Mouse (Mus musculus): ENCODE measurements around the gene Tmem135. TPM values are rescaled to one million over a fixed set of nuclear protein-coding genes. Genes with fewer than 3 reads are reported as not detected.

The Tmem135 gene
- polyA plus RNA-seq, 1 experiment from 2014 or later, result 21.0 TPM

DNA sequence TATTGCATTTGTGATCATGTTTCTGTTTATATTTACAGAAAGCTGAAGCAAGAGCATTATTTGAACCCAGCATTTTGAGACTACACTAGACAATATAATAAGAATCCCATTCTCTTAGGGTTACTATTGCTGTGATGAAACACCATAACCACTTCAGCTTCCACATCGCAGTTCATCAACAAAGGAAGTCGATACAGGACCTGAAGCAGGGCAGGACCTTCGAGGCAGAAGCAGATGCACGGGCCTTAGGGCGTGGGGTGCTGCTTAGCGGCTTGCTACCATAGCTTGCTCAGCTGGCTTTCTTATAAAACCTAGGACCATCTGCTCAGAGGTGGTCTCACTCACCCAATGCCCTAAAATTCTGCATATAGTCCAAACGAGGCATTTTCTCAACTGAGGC lies 188.3 kb downstream of the Tmem135 start:
- Histone ChIP-seq H3K27me3 (ENCODE audit: control insufficient read depth, insufficient read depth, low read length) (no peaks in the 10 kb centered on the region), H3K27ac (replicated peaks) (no peak overlapping the region; the same call in 1 of the 2 replicates), H3K9ac (ENCODE audit: low read length) (no peak overlapping the region), H3K36me3 (ENCODE audit: control insufficient read depth, insufficient read depth, low read length) (no peaks in the 10 kb centered on the region), H3K4me1 (replicated peaks; ENCODE audit: control insufficient read depth, insufficient read depth) (no peaks in the 10 kb centered on the region), H3K4me2 (replicated peaks; ENCODE audit: low read depth) (no peak overlapping the region), H3K4me3 (ENCODE audit: low read depth, low read length) (no peak overlapping the region), H3K9me3 (ENCODE audit: control insufficient read depth, low read length) (no peaks in the 10 kb centered on the region)
- WGBS, result 58% methylated on average over 7 of the region's 7 CpGs
- DNase-seq (ENCODE audit: low spot score) (no peak), ATAC-seq (ENCODE audit: low FRiP score, low TSS enrichment) (no peak)
- TF ChIP-seq CTCF (IDR thresholded peaks at IDR 0.05; ENCODE audit: low read depth), result no peak
- TF ChIP-seq EP300 (optimal IDR thresholded peaks at IDR 0.05), result no peak

GRCm38 (mm10) chr7:89210506-89210905 lies 193.5 kb downstream of the Tmem135 start:
- Histone ChIP-seq H3K4me2 (replicated peaks; ENCODE audit: low read depth) (no peak overlapping the region), H3K4me1 (replicated peaks; ENCODE audit: control insufficient read depth, insufficient read depth) (no peaks in the 10 kb centered on the region), H3K4me3 (ENCODE audit: low read depth, low read length) (no peak overlapping the region), H3K9ac (ENCODE audit: low read length) (no peak overlapping the region), H3K9me3 (ENCODE audit: control insufficient read depth, low read length) (no peaks in the 10 kb centered on the region), H3K36me3 (ENCODE audit: control insufficient read depth, insufficient read depth, low read length) (no peaks in the 10 kb centered on the region), H3K27me3 (ENCODE audit: control insufficient read depth, insufficient read depth, low read length) (no peaks in the 10 kb centered on the region), H3K27ac (replicated peaks) (no peak overlapping the region; the same call in 1 of the 2 replicates)
- DNase-seq (ENCODE audit: low spot score) (no peak), ATAC-seq (ENCODE audit: low FRiP score, low TSS enrichment) (no peak)
- no peak for TF ChIP-seq EP300 (optimal IDR thresholded peaks at IDR 0.05)
- TF ChIP-seq CTCF (IDR thresholded peaks at IDR 0.05; ENCODE audit: low read depth), result no peak
- 23% methylated on average over 6 of the region's 6 CpGs for WGBS

DNA sequence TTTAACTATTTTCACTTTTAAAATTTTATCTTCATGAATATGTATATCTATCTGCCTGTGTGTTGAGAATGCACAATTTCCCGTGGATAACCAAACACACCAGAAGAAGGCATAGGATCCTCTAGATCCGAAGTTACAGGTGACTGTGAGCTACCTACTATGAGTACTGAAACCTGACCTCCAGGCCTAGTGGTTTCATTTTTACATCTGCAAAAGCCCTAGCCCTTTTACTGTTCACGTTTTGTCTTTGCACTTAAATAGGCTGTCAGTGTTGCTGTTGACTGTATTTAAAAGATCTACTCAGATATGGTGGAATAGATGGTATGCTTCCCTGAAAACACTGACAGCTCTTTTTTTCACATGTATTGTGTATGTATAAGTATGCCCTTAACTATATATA lies 197.9 kb downstream of the Tmem135 start:
- TF ChIP-seq EP300 (optimal IDR thresholded peaks at IDR 0.05) (no peak), CTCF (IDR thresholded peaks at IDR 0.05; ENCODE audit: low read depth) (no peak)
- 86% methylated on average over 3 of the region's 3 CpGs for WGBS

DNA sequence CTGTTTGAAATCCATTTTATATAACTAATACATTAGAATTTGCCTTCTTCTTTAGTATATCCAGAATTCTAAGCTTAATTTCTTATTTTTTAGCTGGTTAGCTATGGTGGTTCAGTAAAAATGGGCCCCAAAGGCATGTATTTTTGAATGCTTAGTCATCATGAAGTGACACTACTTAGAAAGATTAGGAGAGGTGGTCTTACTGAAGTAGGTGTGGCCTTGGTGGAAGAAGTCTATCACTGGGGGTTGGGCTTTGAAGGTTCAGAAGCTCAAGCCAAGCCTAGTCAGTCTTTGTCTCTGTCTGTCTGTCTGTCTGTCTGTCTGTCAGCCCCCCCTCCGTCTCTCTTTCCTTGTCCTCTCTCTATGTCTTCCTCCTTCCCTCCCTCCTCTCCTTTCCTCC lies 198.6 kb downstream of the Tmem135 start:
- H3K9me3 ChIP-seq (ENCODE audit: control insufficient read depth, low read length), result no peaks in the 10 kb centered on the region
- no peaks in the 10 kb centered on the region for H3K36me3 ChIP-seq (ENCODE audit: control insufficient read depth, insufficient read depth, low read length)
- H3K4me2 ChIP-seq (replicated peaks; ENCODE audit: low read depth), result no peak overlapping the region
- H3K4me1 ChIP-seq (replicated peaks; ENCODE audit: control insufficient read depth, insufficient read depth), result no peaks in the 10 kb centered on the region
- DNase-seq (ENCODE audit: low spot score), result no peak
- H3K27ac ChIP-seq (replicated peaks), result no peak overlapping the region
- no peaks in the 10 kb centered on the region for H3K27me3 ChIP-seq (ENCODE audit: control insufficient read depth, insufficient read depth, low read length)
- TF ChIP-seq CTCF (IDR thresholded peaks at IDR 0.05; ENCODE audit: low read depth) (no peak), EP300 (optimal IDR thresholded peaks at IDR 0.05) (no peak)
- no peak for ATAC-seq (ENCODE audit: low FRiP score, low TSS enrichment)
- H3K9ac ChIP-seq (ENCODE audit: low read length), result no peak overlapping the region
- WGBS, result 88% methylated on average over 1 of the region's 1 CpGs
- H3K4me3 ChIP-seq (ENCODE audit: low read depth, low read length), result no peak overlapping the region

More for the DNA sequence above, 197.9 kb downstream of the Tmem135 start:
- no peaks in the 10 kb centered on the region for H3K4me1 ChIP-seq (replicated peaks; ENCODE audit: control insufficient read depth, insufficient read depth)
- no peak overlapping the region for H3K27ac ChIP-seq (replicated peaks)
- ATAC-seq (ENCODE audit: low FRiP score, low TSS enrichment) (no peak), DNase-seq (ENCODE audit: low spot score) (no peak)
- H3K9ac ChIP-seq (ENCODE audit: low read length), result no peak overlapping the region
- no peaks in the 10 kb centered on the region for H3K36me3 ChIP-seq (ENCODE audit: control insufficient read depth, insufficient read depth, low read length)
- H3K4me2 ChIP-seq (replicated peaks; ENCODE audit: low read depth), result no peak overlapping the region
- H3K9me3 ChIP-seq (ENCODE audit: control insufficient read depth, low read length), result no peaks in the 10 kb centered on the region
- no peaks in the 10 kb centered on the region for H3K27me3 ChIP-seq (ENCODE audit: control insufficient read depth, insufficient read depth, low read length)
- no peak overlapping the region for H3K4me3 ChIP-seq (ENCODE audit: low read depth, low read length)

DNA sequence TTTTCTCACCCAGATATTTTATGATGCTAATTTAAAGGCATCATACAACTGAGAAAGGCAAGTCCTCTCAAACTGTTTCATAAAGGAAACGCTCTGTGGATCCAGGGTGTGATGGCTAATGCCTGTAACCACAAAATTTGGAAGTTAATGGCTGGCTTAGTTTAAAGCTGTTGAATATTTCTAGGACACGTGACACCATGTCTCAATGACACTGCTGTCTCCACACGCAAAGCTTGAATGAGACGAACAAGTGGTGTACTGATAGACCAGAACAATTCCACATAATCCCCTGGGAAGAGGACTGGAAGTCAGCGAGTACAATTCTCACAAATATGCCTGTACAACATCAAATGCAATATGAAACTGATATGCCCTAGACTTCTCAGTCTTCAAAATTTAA lies 200.9 kb downstream of the Tmem135 start:
- Histone ChIP-seq H3K4me1 (replicated peaks; ENCODE audit: control insufficient read depth, insufficient read depth) (no peaks in the 10 kb centered on the region), H3K9ac (ENCODE audit: low read length) (no peak overlapping the region), H3K9me3 (ENCODE audit: control insufficient read depth, low read length) (no peaks in the 10 kb centered on the region), H3K27me3 (ENCODE audit: control insufficient read depth, insufficient read depth, low read length) (no peaks in the 10 kb centered on the region), H3K27ac (replicated peaks) (no peak overlapping the region), H3K4me3 (ENCODE audit: low read depth, low read length) (no peak overlapping the region), H3K4me2 (replicated peaks; ENCODE audit: low read depth) (no peak overlapping the region), H3K36me3 (ENCODE audit: control insufficient read depth, insufficient read depth, low read length) (no peaks in the 10 kb centered on the region)
- TF ChIP-seq CTCF (IDR thresholded peaks at IDR 0.05; ENCODE audit: low read depth), result no peak
- no peak for TF ChIP-seq EP300 (optimal IDR thresholded peaks at IDR 0.05)
- DNase-seq (ENCODE audit: low spot score) (no peak), ATAC-seq (ENCODE audit: low FRiP score, low TSS enrichment) (no peak)
- whole genome bisulfite sequencing, result 76% methylated on average over 5 of the region's 5 CpGs

- Histone ChIP-seq H3K4me1 (replicated peaks; ENCODE audit: control insufficient read depth, insufficient read depth) (no peaks in the 10 kb centered on the region), H3K4me2 (replicated peaks; ENCODE audit: low read depth) (no peak overlapping the region), H3K27ac (replicated peaks) (no peak overlapping the region), H3K9me3 (ENCODE audit: control insufficient read depth, low read length) (no peaks in the 10 kb centered on the region), H3K9ac (ENCODE audit: low read length) (no peak overlapping the region), H3K36me3 (ENCODE audit: control insufficient read depth, insufficient read depth, low read length) (no peaks in the 10 kb centered on the region), H3K4me3 (ENCODE audit: low read depth, low read length) (no peak overlapping the region), H3K27me3 (ENCODE audit: control insufficient read depth, insufficient read depth, low read length) (no peaks in the 10 kb centered on the region)
- no peak for ATAC-seq (ENCODE audit: low FRiP score, low TSS enrichment)
- no peak for TF ChIP-seq EP300 (optimal IDR thresholded peaks at IDR 0.05)
- TF ChIP-seq CTCF (IDR thresholded peaks at IDR 0.05; ENCODE audit: low read depth), result no peak
- DNase-seq (ENCODE audit: low spot score), result no peak
Observed at GRCm38 (mm10) chr7:89201954-89202353, 202.1 kb downstream of the Tmem135 start.

Measured in stomach, postnatal 0 days (tissue).